Mouse (Mus musculus) liver, embryonic 14.5 days (tissue): ENCODE results near the gene Lhx1. TPM values are rescaled to one million over a fixed set of nuclear protein-coding genes. Genes with fewer than 3 reads are reported as not detected.
A peak's percentile ranks its signal among the peaks of the same experiment; 100 is the strongest.

ENCODE experiments used
- ATAC-seq: fragments of 200-750 bp; cut with Nextera tagmentation; 2 replicates; pipeline ENCODE4 v1.8.0; 2017; ENCODE audit warnings: moderate number of reproducible peaks, mild to moderate bottlenecking, moderate library complexity; ENCODE audit not compliant: insufficient read depth
- DNase-seq, 3 experiments: peaks; one replicate each; pipeline ENCODE4 v3.0.0-alpha.2; 2012 to 2013; ENCODE audit warnings: low read depth in 3 of 3, low spot score in 3 of 3
- H3K27ac ChIP-seq: fragments of 300-500 bp; sonication (generic); 2 replicates; pipeline ENCODE4 v1.5.1; 2014; ENCODE audit warnings: moderate library complexity, mild to moderate bottlenecking, control low read depth, inconsistent platforms
- H3K27me3 ChIP-seq: fragments of 300-500 bp; sonication (generic); 2 replicates; pipeline ENCODE4 v1.6.1; 2014; ENCODE audit warnings: mild to moderate bottlenecking, low read length, moderate library complexity; ENCODE audit not compliant: control insufficient read depth, insufficient read depth
- H3K36me3 ChIP-seq: fragments of 300-500 bp; sonication (generic); replicated peaks from 2 replicates; pipeline ENCODE4 v1.6.1; 2014; ENCODE audit warnings: low read depth; ENCODE audit not compliant: control insufficient read depth, insufficient read depth
- H3K4me1 ChIP-seq, 2 experiments: fragments of 200-500 bp in 1 of 2; fragments of 300-500 bp in 1 of 2; sonication (generic) in 1 of 2; replicated peaks; 2 replicates each; pipeline ENCODE4 v1.6.1; 2012 to 2014; ENCODE audit warnings: antibody characterized with exemption in 1 of 2, inconsistent platforms in 1 of 2, low read length in 1 of 2; ENCODE audit not compliant: control insufficient read depth in 2 of 2, insufficient read depth in 2 of 2
- H3K4me2 ChIP-seq: fragments of 300-500 bp; sonication (generic); 2 replicates; pipeline ENCODE4 v1.6.1; 2014; ENCODE audit warnings: low read depth, mild to moderate bottlenecking, control low read depth, moderate library complexity
- H3K4me3 ChIP-seq, 2 experiments: fragments of 200-500 bp in 1 of 2; fragments of 300-500 bp in 1 of 2; sonication (generic) in 1 of 2; 2 replicates each; pipeline ENCODE4 v1.5.1; 2012 to 2014; ENCODE audit warnings: low read depth in 2 of 2, low read length in 2 of 2, mild to moderate bottlenecking in 2 of 2, control low read depth in 1 of 2, inconsistent platforms in 1 of 2, moderate library complexity in 1 of 2; ENCODE audit not compliant: insufficient read depth in 1 of 2
- H3K9ac ChIP-seq: fragments of 300-500 bp; sonication (generic); replicated peaks from 2 replicates; pipeline ENCODE4 v1.6.1; 2014; ENCODE audit warnings: mild to moderate bottlenecking, control low read depth, moderate library complexity
- H3K9me3 ChIP-seq: fragments of 300-500 bp; sonication (generic); 2 replicates; pipeline ENCODE4 v1.6.1; 2016; ENCODE audit warnings: low read length, mixed read lengths; ENCODE audit not compliant: control insufficient read depth
- CTCF ChIP-seq: IDR thresholded peaks from 2 replicates; pipeline ENCODE4 v1.5.1; 2016; ENCODE audit warnings: antibody characterized with exemption, low read depth, control low read depth
- EP300 ChIP-seq: IDR thresholded peaks from 2 replicates; pipeline ENCODE4 v1.6.1; 2016; ENCODE audit warnings: antibody characterized with exemption, low read depth
- WGBS: fragments of 180-500 bp; shearing (Covaris S2); extraction: QIAGEN DNeasy Blood & Tissue Kit; methylation state at CpG from one replicate; pipeline ENCODE4 v1.1.7; 2014; ENCODE audit not compliant: insufficient replicate concordance; 5-methylcytosine and 5-hydroxymethylcytosine counted together
- polyA plus RNA-seq, 2 experiments: library from polyadenylated mRNA; depleted of rRNA in 1 of 2; stranded (reverse) in 1 of 2; unstranded in 1 of 2; fragments of >200 nt; fragmentation: Nextera tagmentation in 1 of 2; extraction: Ambion mirVana in 1 of 2; gene quantifications; 2 replicates each; pipeline versions ENCODE4 v1.2.1 to v1.2.3; 2012 to 2014

Gene Lhx1
- polyA plus RNA-seq, 2 experiments, result not detected

GRCm38 (mm10) chr11:84512031-84512430 lies 13.3 kb downstream of the Lhx1 start:
- Histone ChIP-seq H3K27me3 (peaks cover 28% of the 10 kb centered on the region), H3K4me3 (no peak overlapping the region; a peak in 2 of 4 replicates), H3K4me2 (peak overlapping the region; percentile 84), H3K4me1 (peaks cover 5 to 8% of the 10 kb centered on the region in 2 experiments; a peak in 3 of 4 replicates), H3K9ac (peak overlapping the region; percentile 68), H3K9me3 (no peaks in the 10 kb centered on the region), H3K27ac (no peak overlapping the region), H3K36me3 (peaks cover 16% of the 10 kb centered on the region)
- WGBS, result 82% methylated on average over 1 of the region's 1 CpGs
- TF ChIP-seq CTCF (no peak), EP300 (no peak)
- ATAC-seq (no peak), DNase-seq (no peak)

DNA sequence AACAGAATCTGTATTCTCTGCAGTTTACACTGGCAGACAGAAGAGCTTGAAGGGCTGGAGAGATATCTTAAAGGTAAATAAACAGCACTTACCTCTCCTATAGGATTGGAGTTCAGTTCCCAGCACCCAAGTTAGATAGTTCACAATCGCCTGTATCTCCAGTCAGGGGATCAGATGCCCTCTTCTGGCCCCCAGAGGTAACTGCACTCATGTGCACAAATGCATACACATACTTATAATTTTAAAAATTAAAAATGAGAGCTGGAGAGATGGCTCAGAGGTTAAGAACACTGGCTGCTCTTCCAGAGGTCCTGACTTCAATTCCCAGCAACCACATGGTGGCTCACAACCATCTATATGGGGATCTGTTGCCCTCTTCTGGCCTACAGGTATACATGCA lies 21.0 kb downstream of the Lhx1 start:
- DNase-seq (no peak), ATAC-seq (no peak)
- no peaks in the 10 kb centered on the region for H3K4me1 ChIP-seq
- no peak overlapping the region for H3K4me2 ChIP-seq
- H3K27ac ChIP-seq, result no peak overlapping the region
- WGBS, result 76% methylated on average over 1 of the region's 1 CpGs
- no peaks in the 10 kb centered on the region for H3K27me3 ChIP-seq
- peaks cover 22% of the 10 kb centered on the region for H3K36me3 ChIP-seq
- no peak overlapping the region for H3K4me3 ChIP-seq
- H3K9me3 ChIP-seq, result no peaks in the 10 kb centered on the region
- no peak overlapping the region for H3K9ac ChIP-seq
- TF ChIP-seq CTCF (peak; percentile 36), EP300 (no peak)

GRCm38 (mm10) chr11:84497944-84498343 lies 27.4 kb downstream of the Lhx1 start:
- no peaks in the 10 kb centered on the region for H3K9me3 ChIP-seq
- H3K27me3 ChIP-seq, result no peaks in the 10 kb centered on the region
- H3K36me3 ChIP-seq, result peaks cover 2% of the 10 kb centered on the region; the same call in 1 of the 2 replicates
- DNase-seq (no peak), ATAC-seq (no peak)
- no peak overlapping the region for H3K9ac ChIP-seq
- 56% methylated on average over 2 of the region's 2 CpGs for WGBS
- TF ChIP-seq EP300 (no peak), CTCF (peak; percentile 7; the same call in 1 of the 2 replicates)
- no peak overlapping the region for H3K4me3 ChIP-seq
- H3K4me2 ChIP-seq, result no peak overlapping the region
- H3K4me1 ChIP-seq, result no peaks in the 10 kb centered on the region
- no peak overlapping the region for H3K27ac ChIP-seq

- no peak overlapping the region for H3K4me2 ChIP-seq
- no peak overlapping the region for H3K27ac ChIP-seq
- H3K4me3 ChIP-seq, result no peak overlapping the region
- TF ChIP-seq EP300 (no peak), CTCF (no peak)
- no peaks in the 10 kb centered on the region for H3K9me3 ChIP-seq
- DNase-seq (no peak), ATAC-seq (no peak)
- peaks cover 2% of the 10 kb centered on the region; the same call in 1 of the 2 replicates for H3K36me3 ChIP-seq
- no peaks in the 10 kb centered on the region for H3K4me1 ChIP-seq
- no peak overlapping the region for H3K9ac ChIP-seq
- H3K27me3 ChIP-seq, result no peaks in the 10 kb centered on the region
Measured at GRCm38 (mm10) chr11:84496901-84497300, 28.4 kb downstream of the Lhx1 start.

- no peak for DNase-seq
- no peaks in the 10 kb centered on the region for H3K9me3 ChIP-seq
- no peak overlapping the region for H3K4me3 ChIP-seq
- no peak overlapping the region for H3K4me2 ChIP-seq
- H3K4me1 ChIP-seq, result no peaks in the 10 kb centered on the region
- no peak overlapping the region for H3K9ac ChIP-seq
- no peaks in the 10 kb centered on the region for H3K27me3 ChIP-seq
- TF ChIP-seq CTCF (no peak), EP300 (no peak)
- H3K36me3 ChIP-seq, result peaks cover 3% of the 10 kb centered on the region; the same call in 1 of the 2 replicates
- no peak overlapping the region for H3K27ac ChIP-seq
- 76% methylated on average over 4 of the region's 4 CpGs for WGBS
- ATAC-seq, result no peak
Measured at GRCm38 (mm10) chr11:84495774-84496173, 29.6 kb downstream of the Lhx1 start.
